Mouse (Mus musculus): ENCODE data around the gene Gm49425.

Gene Gm49425

DNA sequence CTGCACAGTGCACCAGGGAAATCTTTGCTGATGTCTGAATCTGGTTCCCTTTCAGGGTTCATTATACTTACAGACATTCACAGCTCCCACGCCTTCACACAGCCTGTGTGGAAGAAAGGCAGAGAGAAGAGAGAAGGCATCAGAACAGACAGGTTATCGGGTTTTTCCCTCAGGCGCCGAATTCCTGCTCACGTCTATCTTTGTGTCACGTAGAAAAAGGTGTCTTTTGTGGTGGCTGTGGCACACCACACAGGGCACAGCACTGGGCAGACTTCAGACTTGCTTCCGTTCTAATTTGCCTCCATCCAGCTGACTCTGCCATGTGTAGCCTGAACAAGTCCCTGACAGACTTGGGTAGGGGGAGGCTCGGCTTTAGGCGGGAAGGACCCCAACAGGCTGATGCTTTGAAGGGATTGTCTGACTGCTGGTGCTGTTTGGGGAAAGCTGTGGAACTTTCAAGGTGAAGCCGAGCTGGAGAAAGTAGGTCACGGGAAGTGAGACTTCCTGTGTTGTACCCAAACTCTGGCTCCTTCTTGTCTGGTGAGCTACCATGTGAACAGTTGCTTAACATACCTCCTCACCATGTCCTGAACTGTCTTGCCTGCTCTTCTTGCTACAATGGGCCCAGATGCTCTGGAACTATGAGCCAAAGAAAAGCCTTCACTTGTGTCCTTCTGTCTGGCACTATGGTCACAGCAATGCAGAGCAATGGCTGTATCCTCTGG lies 31.0 kb downstream of the Gm49425 start:
- no peak for DNase-seq

DNA sequence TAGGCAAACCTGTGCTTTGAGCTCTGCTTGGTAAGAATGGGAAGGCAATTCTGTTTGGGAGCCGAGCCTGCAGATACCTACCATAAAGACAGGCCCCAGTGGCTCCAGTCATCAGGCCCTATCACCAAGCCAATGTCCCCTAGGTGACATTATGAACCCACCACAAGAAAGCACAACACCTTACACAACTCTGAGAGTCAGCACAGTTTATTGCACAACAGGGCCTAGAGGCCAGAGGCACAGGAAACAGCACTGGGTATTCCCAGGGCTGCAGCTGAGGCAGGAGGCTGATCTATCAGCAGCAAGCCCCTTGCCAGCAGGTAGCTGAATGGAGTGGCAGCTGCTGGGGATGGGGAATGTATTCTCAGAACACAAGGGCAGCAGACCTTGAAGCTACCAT lies 32.1 kb downstream of the Gm49425 start:
- DNase-seq = no peak

DNA sequence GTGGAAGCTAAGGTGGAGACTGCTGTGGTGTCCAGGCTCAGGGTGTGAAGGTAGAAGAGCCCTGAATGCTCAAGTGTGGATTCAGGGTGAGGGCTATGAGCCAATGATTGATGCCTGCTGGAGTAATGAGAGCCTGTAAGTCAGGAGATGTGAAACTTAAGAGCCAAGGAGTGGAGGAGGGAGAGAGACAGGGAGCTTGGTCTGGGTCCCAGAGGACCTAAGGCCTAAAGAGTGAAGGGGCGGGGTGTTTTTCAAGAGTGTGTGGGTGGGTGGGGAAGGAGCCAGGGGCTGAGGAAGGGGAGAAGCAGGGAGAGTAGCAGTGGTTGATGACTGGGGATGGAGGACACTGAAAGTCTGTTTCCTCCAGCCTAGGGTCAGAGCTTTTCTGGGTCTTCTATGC lies 33.4 kb downstream of the Gm49425 start:
- DNase-seq = no peak

DNA sequence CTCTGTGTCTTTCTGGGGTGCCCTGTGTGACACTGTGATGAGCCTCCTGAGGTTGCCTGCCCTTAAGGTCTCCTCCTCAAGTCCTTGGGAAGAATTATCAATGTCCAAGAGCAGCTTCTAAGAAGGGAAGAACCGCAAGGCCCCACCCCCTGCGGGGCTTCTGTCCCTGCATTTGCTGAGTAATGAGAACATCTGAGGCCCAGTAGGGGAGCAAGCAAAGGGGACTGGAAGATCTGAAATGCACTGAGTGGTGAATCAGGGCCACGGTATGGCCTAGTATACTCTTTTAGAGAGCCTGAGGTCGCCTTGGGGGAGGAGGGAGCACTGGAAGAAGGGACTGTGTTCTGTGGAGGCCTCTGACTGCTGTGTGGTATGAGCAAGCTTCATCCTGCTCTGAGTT lies 35.0 kb downstream of the Gm49425 start:
- no peak for DNase-seq

DNA sequence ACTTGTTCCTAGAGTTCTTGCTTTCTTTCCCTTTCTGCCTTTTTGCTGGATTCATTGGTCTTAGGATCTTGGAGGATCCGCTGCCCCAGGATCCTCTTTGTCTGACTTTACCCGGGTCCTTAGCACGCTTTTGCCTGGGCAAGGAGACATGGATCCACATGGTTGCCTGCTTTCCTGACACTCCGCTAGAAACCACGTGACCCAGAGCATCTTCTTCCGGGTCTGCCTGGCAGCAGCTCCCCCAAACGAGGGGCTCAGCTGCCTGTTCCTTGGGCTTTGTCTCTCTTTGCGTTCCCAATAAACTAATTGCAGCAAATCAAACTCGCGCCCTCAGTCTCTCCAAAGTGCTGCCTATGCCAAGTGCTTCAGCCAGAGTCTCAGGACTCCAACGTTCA lies 37.4 kb downstream of the Gm49425 start:
- DNase-seq = no peak

DNA sequence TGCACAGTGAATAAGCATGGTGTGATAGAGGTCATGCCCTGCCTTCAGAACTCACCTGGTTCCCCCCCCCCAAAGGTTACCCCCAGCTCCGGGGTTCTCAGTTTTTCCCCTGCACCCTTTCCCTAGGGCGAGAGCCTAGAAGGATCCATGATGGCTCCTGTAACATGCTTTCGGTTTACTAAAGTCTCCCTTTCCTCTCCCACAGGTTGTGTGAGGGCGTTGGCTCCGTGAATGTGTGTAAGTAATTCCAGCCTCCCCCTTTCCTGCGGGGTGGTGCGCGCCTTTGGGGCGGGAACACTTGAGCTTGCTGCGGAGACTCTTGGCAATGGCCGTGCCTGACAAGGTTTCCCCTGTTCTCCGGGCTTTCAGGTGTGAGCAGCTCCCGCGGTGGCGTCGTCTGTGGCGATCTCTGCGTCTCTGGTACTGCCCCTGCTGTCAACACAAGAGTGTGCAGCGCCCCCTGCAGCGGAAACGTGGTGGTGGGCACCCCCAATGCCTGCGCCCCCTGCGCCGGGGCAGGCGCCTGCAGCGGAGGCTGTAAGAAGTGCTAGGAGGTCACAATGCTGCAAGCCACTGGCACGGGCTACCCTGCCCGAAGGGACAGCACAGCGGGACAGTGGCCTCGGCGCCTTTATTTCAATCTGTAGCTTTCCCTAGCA lies 37.9 kb downstream of the Gm49425 start:
- peak; percentile 72 for DNase-seq

DNA sequence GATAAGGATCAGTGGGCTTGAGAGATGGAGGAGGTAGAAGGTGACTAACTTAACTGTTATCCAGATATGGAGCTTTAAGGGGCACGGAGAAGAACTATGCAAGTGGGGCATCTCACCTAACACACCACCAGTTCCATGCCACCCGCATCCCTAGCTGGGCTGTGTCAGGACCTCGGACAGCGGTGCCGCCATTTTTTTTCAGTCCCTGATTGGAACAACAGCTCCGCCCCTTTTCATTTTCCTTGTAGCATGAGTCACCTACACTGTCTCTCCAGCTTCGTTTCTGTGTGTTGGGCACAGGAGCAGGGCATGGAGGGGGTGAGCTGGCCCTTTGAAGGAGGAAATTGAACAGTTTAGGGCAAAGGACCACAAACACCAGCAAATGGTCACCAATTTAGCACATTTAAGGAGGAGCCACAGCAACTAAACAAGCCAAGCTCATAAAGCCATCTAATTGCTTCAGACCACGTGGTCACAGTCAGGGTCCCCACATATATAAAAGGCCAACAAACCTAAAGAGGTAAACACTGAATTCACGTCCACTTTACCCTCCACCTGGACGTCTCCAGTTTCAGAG lies 44.0 kb downstream of the Gm49425 start, which contains the start of gene Krt86:
Gene Krt86, plus strand, starts transcription at position 527 of the 577 bp plus-strand sequence.
- no peak for DNase-seq

DNA sequence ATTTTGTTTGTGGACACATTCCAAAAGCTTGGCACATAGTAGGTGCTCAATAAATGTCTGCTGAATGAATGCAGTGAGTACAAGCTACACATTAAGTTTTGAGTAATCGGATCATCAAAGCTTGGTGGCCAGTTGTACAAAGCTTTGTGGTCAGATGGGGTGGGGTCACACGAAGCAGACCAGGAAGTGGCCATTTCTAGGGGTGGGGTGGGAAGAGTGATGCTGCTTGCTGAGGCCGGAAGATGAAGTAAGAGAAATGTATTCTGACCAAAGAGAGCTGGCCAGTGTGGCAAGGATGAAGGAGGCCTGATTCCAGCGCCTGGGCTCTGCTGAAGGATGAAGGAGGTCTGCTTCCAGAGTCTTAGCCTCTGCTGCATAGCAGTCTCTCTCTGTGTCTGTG lies 48.0 kb downstream of the Gm49425 start:
- DNase-seq = no peak

Measured in right cerebral cortex, postnatal 14 days (tissue).